Mouse (Mus musculus): Measurements from ENCODE around the gene Dmac2. TPM values are rescaled to one million over a fixed set of nuclear protein-coding genes. Genes with fewer than 3 reads are reported as not detected.
"Not testable (repeated sequence)": the region's sequence is repeated elsewhere in the genome, so short reads cannot be mapped to it uniquely, and the experiment has no call there.

The Dmac2 gene
- 25.6 and 27.4 TPM in 2 replicates for polyA plus RNA-seq (2015; fragmentation: Nextera tagmentation; extraction: Ambion mirVana)

- no peaks in the 10 kb centered on the region for H3K9me3 ChIP-seq (replicated peaks)
- H3K9ac ChIP-seq = peak within 1 kb of the TSS; percentile 59
- peaks cover 4% of the 10 kb centered on the region for H3K36me3 ChIP-seq (ENCODE audit: poor library complexity, severe bottlenecking)
- H3K4me3 ChIP-seq = peak within 1 kb of the TSS; percentile 60
- H3K27ac ChIP-seq = no peak within 1 kb of the TSS
- under 1% methylated on average over 53 of the region's 53 CpGs for WGBS
- ATAC-seq = peak; percentile 96
- 0 out of 2 replicates have a peak, but pooled peaks cover 7% of the 10 kb centered on the region for H3K27me3 ChIP-seq
- peak within 1 kb of the TSS; percentile 63 for H3K4me2 ChIP-seq
- H3K4me1 ChIP-seq = peaks cover 10% of the 10 kb centered on the region
Observed at GRCm38 (mm10) chr7:25618865-25619721, at the start of gene Dmac2. Dmac2 (plus strand) TSS chr7:25619414.

GRCm38 (mm10) chr7:25573806-25574205 is 45.4 kb upstream of the Dmac2 start:
- H3K27ac ChIP-seq; H3K4me1 ChIP-seq; ATAC-seq; H3K4me3 ChIP-seq; H3K9me3 ChIP-seq (replicated peaks); H3K4me2 ChIP-seq; H3K9ac ChIP-seq; H3K27me3 ChIP-seq; H3K36me3 ChIP-seq (ENCODE audit: poor library complexity, severe bottlenecking): not testable (repeated sequence)
- WGBS = 79% methylated on average over 5 of the region's 5 CpGs

GRCm38 (mm10) chr7:25575105-25575504 is 44.1 kb upstream of the Dmac2 start:
- no peaks in the 10 kb centered on the region for H3K9me3 ChIP-seq (replicated peaks)

GRCm38 (mm10) chr7:25575870-25576269 is 43.3 kb upstream of the Dmac2 start:
- H3K9ac ChIP-seq = no peak overlapping the region
- H3K36me3 ChIP-seq (ENCODE audit: poor library complexity, severe bottlenecking) = no peaks in the 10 kb centered on the region
- 12% methylated on average over 8 of the region's 8 CpGs for WGBS
- no peak overlapping the region for H3K27ac ChIP-seq
- no peaks in the 10 kb centered on the region for H3K4me1 ChIP-seq
- H3K4me3 ChIP-seq = no peak overlapping the region
- H3K9me3 ChIP-seq (replicated peaks) = no peaks in the 10 kb centered on the region
- no peaks in the 10 kb centered on the region for H3K27me3 ChIP-seq
- ATAC-seq = no peak
- H3K4me2 ChIP-seq = no peak overlapping the region

More at GRCm38 (mm10) chr7:25575105-25575504, 44.1 kb upstream of the Dmac2 start:
- 86% methylated on average over 5 of the region's 5 CpGs for WGBS
- no peaks in the 10 kb centered on the region for H3K36me3 ChIP-seq (ENCODE audit: poor library complexity, severe bottlenecking)
- no peak for ATAC-seq
- no peak overlapping the region for H3K27ac ChIP-seq
- H3K9ac ChIP-seq = no peak overlapping the region
- no peak overlapping the region for H3K4me2 ChIP-seq
- H3K4me3 ChIP-seq = no peak overlapping the region
- H3K27me3 ChIP-seq = no peaks in the 10 kb centered on the region
- no peaks in the 10 kb centered on the region for H3K4me1 ChIP-seq

- not testable (repeated sequence) for H3K36me3 ChIP-seq (ENCODE audit: poor library complexity, severe bottlenecking); H3K4me1 ChIP-seq; H3K4me2 ChIP-seq; H3K4me3 ChIP-seq; ATAC-seq; H3K27ac ChIP-seq; H3K27me3 ChIP-seq; H3K9ac ChIP-seq; H3K9me3 ChIP-seq (replicated peaks)
- WGBS = 45% methylated on average over 6 of the region's 6 CpGs
Observed at GRCm38 (mm10) chr7:25576308-25576707, 42.9 kb upstream of the Dmac2 start.

- ATAC-seq, H3K4me1 ChIP-seq: not testable (repeated sequence)
- WGBS = 80% methylated on average over 14 of the region's 14 CpGs
Observed at GRCm38 (mm10) chr7:25576793-25577437, 42.3 kb upstream of the Dmac2 start.

GRCm38 (mm10) chr7:25579441-25579840 is 39.8 kb upstream of the Dmac2 start:
- no peak for ATAC-seq
- H3K4me3 ChIP-seq = no peak overlapping the region
- no peaks in the 10 kb centered on the region for H3K27me3 ChIP-seq
- 88% methylated on average over 10 of the region's 10 CpGs for WGBS
- no peak overlapping the region for H3K4me2 ChIP-seq
- no peak overlapping the region for H3K9ac ChIP-seq
- H3K27ac ChIP-seq = no peak overlapping the region
- H3K9me3 ChIP-seq (replicated peaks) = no peaks in the 10 kb centered on the region
- no peaks in the 10 kb centered on the region for H3K36me3 ChIP-seq (ENCODE audit: poor library complexity, severe bottlenecking)
- no peaks in the 10 kb centered on the region for H3K4me1 ChIP-seq

More at GRCm38 (mm10) chr7:25576793-25577437, 42.3 kb upstream of the Dmac2 start:
- not testable (repeated sequence) for H3K36me3 ChIP-seq (ENCODE audit: poor library complexity, severe bottlenecking); H3K27ac ChIP-seq; H3K4me2 ChIP-seq; H3K27me3 ChIP-seq; H3K4me3 ChIP-seq; H3K9ac ChIP-seq; H3K9me3 ChIP-seq (replicated peaks)

- WGBS = 89% methylated on average over 15 of the region's 15 CpGs
- no peaks in the 10 kb centered on the region for H3K27me3 ChIP-seq
- no peak overlapping the region for H3K27ac ChIP-seq
- H3K4me3 ChIP-seq = no peak overlapping the region
- H3K4me1 ChIP-seq = no peaks in the 10 kb centered on the region
- H3K4me2 ChIP-seq = no peak overlapping the region
- H3K36me3 ChIP-seq (ENCODE audit: poor library complexity, severe bottlenecking) = no peaks in the 10 kb centered on the region
- no peak overlapping the region for H3K9ac ChIP-seq
- ATAC-seq = no peak
- no peaks in the 10 kb centered on the region for H3K9me3 ChIP-seq (replicated peaks)
Observed at GRCm38 (mm10) chr7:25582301-25582810, 36.9 kb upstream of the Dmac2 start.

GRCm38 (mm10) chr7:25584651-25585050 is 34.6 kb upstream of the Dmac2 start:
- WGBS = 90% methylated on average over 5 of the region's 5 CpGs
- no peak for ATAC-seq
- Histone ChIP-seq H3K36me3 (ENCODE audit: poor library complexity, severe bottlenecking) (no peaks in the 10 kb centered on the region), H3K9me3 (replicated peaks) (no peaks in the 10 kb centered on the region), H3K27me3 (no peaks in the 10 kb centered on the region), H3K4me1 (no peaks in the 10 kb centered on the region), H3K4me3 (no peak overlapping the region), H3K9ac (no peak overlapping the region), H3K27ac (no peak overlapping the region), H3K4me2 (no peak overlapping the region)

GRCm38 (mm10) chr7:25585351-25586204 is 33.6 kb upstream of the Dmac2 start:
- WGBS = 79% methylated on average over 9 of the region's 9 CpGs
- H3K4me1 ChIP-seq = no peaks in the 10 kb centered on the region
- H3K27ac ChIP-seq = no peak overlapping the region
- H3K4me3 ChIP-seq = no peak overlapping the region
- no peaks in the 10 kb centered on the region for H3K9me3 ChIP-seq (replicated peaks)
- H3K27me3 ChIP-seq = no peaks in the 10 kb centered on the region
- ATAC-seq = no peak
- H3K36me3 ChIP-seq (ENCODE audit: poor library complexity, severe bottlenecking) = no peaks in the 10 kb centered on the region
- no peak overlapping the region for H3K9ac ChIP-seq
- no peak overlapping the region for H3K4me2 ChIP-seq

GRCm38 (mm10) chr7:25591226-25591625 is 28.0 kb upstream of the Dmac2 start:
- Histone ChIP-seq H3K36me3 (ENCODE audit: poor library complexity, severe bottlenecking) (no peaks in the 10 kb centered on the region), H3K9me3 (replicated peaks) (no peaks in the 10 kb centered on the region), H3K4me1 (no peaks in the 10 kb centered on the region), H3K27me3 (no peaks in the 10 kb centered on the region), H3K27ac (no peak overlapping the region), H3K4me3 (no peak overlapping the region), H3K9ac (no peak overlapping the region), H3K4me2 (no peak overlapping the region)
- no peak for ATAC-seq
- WGBS = 83% methylated on average over 2 of the region's 2 CpGs

Measured in forebrain, embryonic 13.5 days (tissue).